Mouse (Mus musculus): ENCODE results near the gene Cdkl1. TPM values are rescaled to one million over a fixed set of nuclear protein-coding genes. Genes with fewer than 3 reads are reported as not detected.
A peak's percentile ranks its signal among the peaks of the same experiment; 100 is the strongest.

Gene Cdkl1
- polyA plus RNA-seq, 1 experiment from 2014 or later = 1.1 TPM

GRCm38 (mm10) chr12:69724018-69724710, 66.9 kb downstream of the Cdkl1 start:
- WGBS = 3% methylated on average over 24 of the region's 24 CpGs
- peak overlapping the region; percentile 88 for H3K27ac ChIP-seq
- peak overlapping the region; percentile 82 for H3K4me3 ChIP-seq
- H3K27me3 ChIP-seq (ENCODE audit: poor library complexity, severe bottlenecking) = no peaks in the 10 kb centered on the region
- peaks cover 24% of the 10 kb centered on the region for H3K4me1 ChIP-seq
- peaks cover 30% of the 10 kb centered on the region for H3K36me3 ChIP-seq (replicated peaks)
- peaks cover 17% of the 10 kb centered on the region for H3K9me3 ChIP-seq
- DNase-seq (ENCODE audit: extremely low spot score, low spot score) = no peak

- H3K4me1 ChIP-seq = peaks cover 24% of the 10 kb centered on the region
- no peak overlapping the region for H3K27ac ChIP-seq
- H3K36me3 ChIP-seq (replicated peaks) = peaks cover 38% of the 10 kb centered on the region
- DNase-seq (ENCODE audit: extremely low spot score, low spot score) = no peak
- H3K9me3 ChIP-seq = peaks cover 25% of the 10 kb centered on the region
- H3K27me3 ChIP-seq (ENCODE audit: poor library complexity, severe bottlenecking) = no peaks in the 10 kb centered on the region
- 63% methylated on average over 2 of the region's 2 CpGs for WGBS
- H3K4me3 ChIP-seq = peak overlapping the region; percentile 82
Observed at GRCm38 (mm10) chr12:69723376-69723775, 67.7 kb downstream of the Cdkl1 start.

GRCm38 (mm10) chr12:69722857-69723256, 68.2 kb downstream of the Cdkl1 start:
- no peak overlapping the region for H3K27ac ChIP-seq
- H3K4me1 ChIP-seq = peaks cover 24% of the 10 kb centered on the region
- H3K9me3 ChIP-seq = peaks cover 30% of the 10 kb centered on the region
- peaks cover 43% of the 10 kb centered on the region for H3K36me3 ChIP-seq (replicated peaks)
- H3K27me3 ChIP-seq (ENCODE audit: poor library complexity, severe bottlenecking) = no peaks in the 10 kb centered on the region
- H3K4me3 ChIP-seq = no peak overlapping the region
- no peak for DNase-seq (ENCODE audit: extremely low spot score, low spot score)
- 92% methylated on average over 3 of the region's 3 CpGs for WGBS

- H3K9me3 ChIP-seq = peaks cover 8% of the 10 kb centered on the region
- H3K4me3 ChIP-seq = no peak overlapping the region
- no peak overlapping the region for H3K27ac ChIP-seq
- DNase-seq (ENCODE audit: extremely low spot score, low spot score) = no peak
- H3K27me3 ChIP-seq (ENCODE audit: poor library complexity, severe bottlenecking) = no peaks in the 10 kb centered on the region
- peaks cover 77% of the 10 kb centered on the region for H3K36me3 ChIP-seq (replicated peaks)
- H3K4me1 ChIP-seq = no peaks in the 10 kb centered on the region
Observed at GRCm38 (mm10) chr12:69713628-69714027, 77.4 kb downstream of the Cdkl1 start.

GRCm38 (mm10) chr12:69704799-69705458, 86.1 kb downstream of the Cdkl1 start:
- WGBS = 93% methylated on average over 11 of the region's 11 CpGs
- H3K4me3 ChIP-seq = no peak overlapping the region
- no peak for DNase-seq (ENCODE audit: extremely low spot score, low spot score)
- no peaks in the 10 kb centered on the region for H3K4me1 ChIP-seq
- H3K27me3 ChIP-seq (ENCODE audit: poor library complexity, severe bottlenecking) = no peaks in the 10 kb centered on the region
- no peaks in the 10 kb centered on the region for H3K9me3 ChIP-seq
- peaks cover 42% of the 10 kb centered on the region for H3K36me3 ChIP-seq (replicated peaks)
- no peak overlapping the region for H3K27ac ChIP-seq

- Histone ChIP-seq H3K36me3 (replicated peaks) (peaks cover 43% of the 10 kb centered on the region), H3K27me3 (ENCODE audit: poor library complexity, severe bottlenecking) (no peaks in the 10 kb centered on the region), H3K27ac (no peak overlapping the region), H3K9me3 (no peaks in the 10 kb centered on the region), H3K4me1 (no peaks in the 10 kb centered on the region), H3K4me3 (no peak overlapping the region)
- WGBS = 93% methylated on average over 6 of the region's 6 CpGs
- no peak for DNase-seq (ENCODE audit: extremely low spot score, low spot score)
Observed at GRCm38 (mm10) chr12:69698352-69698751, 92.7 kb downstream of the Cdkl1 start.

MicroRNA genes within 50 kb of the gene (microRNA counts, 519-probe panel; counts per million panel counts)
- 341 counts per million, percentile 65 among the panel's probes with 10 or more counts for microRNA mmu-miR-681

Small RNAs within 50 kb of the gene (microRNA-seq; reads per million reads assigned to microRNA genes)
- gene Mir681 = not detected

Other genes with a start within 250 kb of the Cdkl1 start
- 30.6 and 32.4 TPM in 2 replicates for gene Vcpkmt, start 208.2 kb downstream of the Cdkl1 start, polyA plus RNA-seq (2016; fragmentation: Nextera tagmentation; extraction: Ambion mirVana)
- 7.8 and 8.2 TPM in 2 replicates for gene Sos2, start 109.4 kb downstream of the Cdkl1 start, polyA plus RNA-seq (2016; fragmentation: Nextera tagmentation; extraction: Ambion mirVana)
- gene L2hgdh, start 66.4 kb downstream of the Cdkl1 start, polyA plus RNA-seq (2016; fragmentation: Nextera tagmentation; extraction: Ambion mirVana) = 20.4 and 21.0 TPM in 2 replicates
- 20.4 and 21.6 TPM in 2 replicates for gene Atp5s, start 66.3 kb downstream of the Cdkl1 start, polyA plus RNA-seq (2016; fragmentation: Nextera tagmentation; extraction: Ambion mirVana)
- 10.0 and 12.7 TPM in 2 replicates for gene Atl1, start 101.3 kb upstream of the Cdkl1 start, polyA plus RNA-seq (2016; fragmentation: Nextera tagmentation; extraction: Ambion mirVana)
- 23.5 and 24.6 TPM in 2 replicates for gene Map4k5, start 101.9 kb upstream of the Cdkl1 start, polyA plus RNA-seq (2016; fragmentation: Nextera tagmentation; extraction: Ambion mirVana)
- gene Sav1, start 195.7 kb upstream of the Cdkl1 start, polyA plus RNA-seq (2016; fragmentation: Nextera tagmentation; extraction: Ambion mirVana) = 2.0 and 3.4 TPM in 2 replicates

Data from forebrain, embryonic 10.5 days (tissue).